Mouse (Mus musculus) intestine, embryonic 16.5 days (tissue): ENCODE data around the gene Kif22. TPM values are rescaled to one million over a fixed set of nuclear protein-coding genes. Genes with fewer than 3 reads are reported as not detected.

Source experiments
- ATAC-seq: fragments of 200-750 bp; cut with Nextera tagmentation; 2 replicates; pipeline ENCODE4 v1.8.0; 2017; ENCODE audit warnings: moderate TSS enrichment, moderate library complexity
- H3K27ac ChIP-seq: fragments of 300-500 bp; sonication (generic); 2 replicates; pipeline ENCODE4 v1.5.1; 2014; ENCODE audit warnings: mild to moderate bottlenecking, low read length
- H3K27me3 ChIP-seq: fragments of 300-500 bp; sonication (generic); replicated peaks from 2 replicates; pipeline ENCODE4 v1.6.1; 2014; ENCODE audit warnings: low read length, control low read depth, mixed read lengths; ENCODE audit not compliant: control insufficient read depth, insufficient read depth
- H3K36me3 ChIP-seq: fragments of 300-500 bp; sonication (generic); 2 replicates; pipeline ENCODE4 v1.6.1; 2014; ENCODE audit warnings: low read length, control low read depth; ENCODE audit not compliant: control insufficient read depth, insufficient read depth
- H3K4me1 ChIP-seq: fragments of 300-500 bp; sonication (generic); 2 replicates; pipeline ENCODE4 v1.6.1; 2014; ENCODE audit warnings: low read length, control low read depth, mixed read lengths; ENCODE audit not compliant: control insufficient read depth, insufficient read depth
- H3K4me2 ChIP-seq: fragments of 300-500 bp; sonication (generic); 2 replicates; pipeline ENCODE4 v1.6.1; 2014; ENCODE audit warnings: low read depth, low read length, control low read depth
- H3K4me3 ChIP-seq: fragments of 300-500 bp; sonication (generic); 2 replicates; pipeline ENCODE4 v1.5.1; 2014; ENCODE audit warnings: mild to moderate bottlenecking, low read length
- H3K9ac ChIP-seq: fragments of 300-500 bp; sonication (generic); 2 replicates; pipeline ENCODE4 v1.6.1; 2014; ENCODE audit warnings: low read depth, low read length
- H3K9me3 ChIP-seq: fragments of 300-500 bp; sonication (generic); 2 replicates; pipeline ENCODE4 v1.6.1; 2016; ENCODE audit warnings: low read length, control low read depth; ENCODE audit not compliant: control insufficient read depth
- WGBS: fragments of 180-500 bp; shearing (Covaris S2); extraction: QIAGEN DNeasy Blood & Tissue Kit; methylation state at CpG from one replicate; pipeline ENCODE4 v1.1.7; 2014; 5-methylcytosine and 5-hydroxymethylcytosine counted together
- polyA plus RNA-seq: library from polyadenylated mRNA; unstranded; fragments of >200 nt; fragmentation: Nextera tagmentation; extraction: Ambion mirVana; gene quantifications from 2 replicates; pipeline ENCODE4 v1.2.1, GENCODE M21; 2015

Kif22 gene
- polyA plus RNA-seq, 1 experiment from 2014 or later = 100 TPM

GRCm38 (mm10) chr7:127084794-127085193 lies 42.5 kb upstream of the Kif22 start:
- no peak overlapping the region for H3K27ac ChIP-seq
- H3K9me3 ChIP-seq = no peaks in the 10 kb centered on the region
- H3K9ac ChIP-seq = no peak overlapping the region
- no peaks in the 10 kb centered on the region for H3K36me3 ChIP-seq
- peaks cover 9% of the 10 kb centered on the region for H3K4me1 ChIP-seq
- WGBS = 76% methylated on average over 2 of the region's 2 CpGs
- no peak overlapping the region for H3K4me2 ChIP-seq
- ATAC-seq = no peak
- H3K4me3 ChIP-seq = no peak overlapping the region
- no peaks in the 10 kb centered on the region for H3K27me3 ChIP-seq

GRCm38 (mm10) chr7:127083689-127084088 lies 41.4 kb upstream of the Kif22 start:
- no peaks in the 10 kb centered on the region for H3K9me3 ChIP-seq
- H3K27me3 ChIP-seq = no peaks in the 10 kb centered on the region
- no peak overlapping the region for H3K4me2 ChIP-seq
- H3K4me3 ChIP-seq = no peak overlapping the region
- no peak for ATAC-seq
- no peak overlapping the region for H3K27ac ChIP-seq
- no peak overlapping the region for H3K9ac ChIP-seq
- no peaks in the 10 kb centered on the region for H3K36me3 ChIP-seq
- peaks cover under 1% of the 10 kb centered on the region for H3K4me1 ChIP-seq
- WGBS = 70% methylated on average over 4 of the region's 4 CpGs

GRCm38 (mm10) chr7:127082995-127083394 lies 40.7 kb upstream of the Kif22 start:
- H3K9ac ChIP-seq = no peak overlapping the region
- no peaks in the 10 kb centered on the region for H3K4me1 ChIP-seq
- no peaks in the 10 kb centered on the region for H3K36me3 ChIP-seq
- no peak overlapping the region for H3K4me2 ChIP-seq
- H3K27ac ChIP-seq = no peak overlapping the region
- H3K27me3 ChIP-seq = no peaks in the 10 kb centered on the region
- ATAC-seq = no peak
- no peaks in the 10 kb centered on the region for H3K9me3 ChIP-seq
- WGBS = 46% methylated on average over 2 of the region's 2 CpGs
- no peak overlapping the region for H3K4me3 ChIP-seq

- no peaks in the 10 kb centered on the region for H3K27me3 ChIP-seq
- H3K9ac ChIP-seq = no peak overlapping the region
- no peak overlapping the region for H3K4me3 ChIP-seq
- 84% methylated on average over 8 of the region's 8 CpGs for WGBS
- no peaks in the 10 kb centered on the region for H3K4me1 ChIP-seq
- ATAC-seq = no peak
- no peak overlapping the region for H3K27ac ChIP-seq
- H3K4me2 ChIP-seq = no peak overlapping the region
- H3K9me3 ChIP-seq = no peaks in the 10 kb centered on the region
- H3K36me3 ChIP-seq = no peaks in the 10 kb centered on the region
Measured at GRCm38 (mm10) chr7:127082271-127082670, 40.0 kb upstream of the Kif22 start.

- no peak overlapping the region for H3K27ac ChIP-seq
- H3K4me3 ChIP-seq = no peak overlapping the region
- H3K9ac ChIP-seq = no peak overlapping the region
- no peak for ATAC-seq
- no peaks in the 10 kb centered on the region for H3K36me3 ChIP-seq
- no peaks in the 10 kb centered on the region for H3K27me3 ChIP-seq
- no peaks in the 10 kb centered on the region for H3K4me1 ChIP-seq
- WGBS = 54% methylated on average over 3 of the region's 3 CpGs
- no peaks in the 10 kb centered on the region for H3K9me3 ChIP-seq
- no peak overlapping the region for H3K4me2 ChIP-seq
Measured at GRCm38 (mm10) chr7:127080045-127080444, 37.8 kb upstream of the Kif22 start.

- Histone ChIP-seq H3K9me3 (no peaks in the 10 kb centered on the region), H3K27me3 (no peaks in the 10 kb centered on the region), H3K4me2 (no peak overlapping the region), H3K4me1 (no peaks in the 10 kb centered on the region), H3K9ac (no peak overlapping the region), H3K4me3 (no peak overlapping the region), H3K27ac (no peak overlapping the region), H3K36me3 (no peaks in the 10 kb centered on the region)
- no peak for ATAC-seq
- WGBS = 81% methylated on average over 3 of the region's 3 CpGs
Measured at GRCm38 (mm10) chr7:127077692-127078091, 35.4 kb upstream of the Kif22 start.

GRCm38 (mm10) chr7:127076188-127076587 lies 33.9 kb upstream of the Kif22 start:
- Histone ChIP-seq H3K9ac (no peak overlapping the region), H3K27ac (no peak overlapping the region), H3K4me2 (no peak overlapping the region), H3K4me1 (no peaks in the 10 kb centered on the region), H3K27me3 (no peaks in the 10 kb centered on the region), H3K9me3 (no peaks in the 10 kb centered on the region), H3K36me3 (no peaks in the 10 kb centered on the region), H3K4me3 (no peak overlapping the region)
- ATAC-seq = no peak
- 90% methylated on average over 5 of the region's 5 CpGs for WGBS

GRCm38 (mm10) chr7:127073221-127073620 lies 30.9 kb upstream of the Kif22 start:
- no peaks in the 10 kb centered on the region for H3K36me3 ChIP-seq
- WGBS = 86% methylated on average over 4 of the region's 4 CpGs
- H3K4me3 ChIP-seq = no peak overlapping the region
- H3K9ac ChIP-seq = no peak overlapping the region
- H3K27me3 ChIP-seq = no peaks in the 10 kb centered on the region
- no peak overlapping the region for H3K27ac ChIP-seq
- H3K9me3 ChIP-seq = no peaks in the 10 kb centered on the region
- no peaks in the 10 kb centered on the region for H3K4me1 ChIP-seq
- ATAC-seq = no peak
- no peak overlapping the region for H3K4me2 ChIP-seq

GRCm38 (mm10) chr7:127070871-127071413 lies 28.7 kb upstream of the Kif22 start:
- H3K4me1 ChIP-seq = no peaks in the 10 kb centered on the region
- no peak overlapping the region for H3K9ac ChIP-seq
- 52% methylated on average over 4 of the region's 4 CpGs for WGBS
- H3K4me2 ChIP-seq = no peak overlapping the region
- no peak overlapping the region for H3K27ac ChIP-seq
- peak; percentile 95 for ATAC-seq
- H3K27me3 ChIP-seq = no peaks in the 10 kb centered on the region
- H3K36me3 ChIP-seq = no peaks in the 10 kb centered on the region
- H3K4me3 ChIP-seq = no peak overlapping the region
- H3K9me3 ChIP-seq = no peaks in the 10 kb centered on the region

- no peak for ATAC-seq
- no peak overlapping the region for H3K4me2 ChIP-seq
- no peaks in the 10 kb centered on the region for H3K9me3 ChIP-seq
- H3K36me3 ChIP-seq = no peaks in the 10 kb centered on the region
- 69% methylated on average over 4 of the region's 4 CpGs for WGBS
- no peaks in the 10 kb centered on the region for H3K27me3 ChIP-seq
- no peak overlapping the region for H3K9ac ChIP-seq
- no peak overlapping the region for H3K27ac ChIP-seq
- no peaks in the 10 kb centered on the region for H3K4me1 ChIP-seq
- no peak overlapping the region for H3K4me3 ChIP-seq
Measured at GRCm38 (mm10) chr7:127066317-127066716, 24.0 kb upstream of the Kif22 start.
